Mouse (Mus musculus) heart, postnatal 14 days (tissue): ENCODE measurements at regions not wholly inside any gene's neighbourhood (a gene's known extent, or its start where the extent isn't known, plus 50 kb on each side); places are given as distances from the start of the nearest gene placed in this dataset.

Experiments used
- DNase-seq, 2 experiments: peaks; one replicate each; pipeline ENCODE4 v3.0.0; 2021 to 2022
- intact Hi-C: fragments of 180-260 bp; cut with DNase I; formaldehyde crosslinking; loops from one replicate; pipeline ENCODE4 v1.15.1; 2025

GRCm38 (mm10) chr16:50075641-50076040 is 275.3 kb downstream of the Cd47 start:
- no peak for DNase-seq
- intact Hi-C loops: no loop called here

- DNase-seq: no peak
- intact Hi-C loops: no loop called here
Observed at GRCm38 (mm10) chr16:50081511-50081910, 281.2 kb downstream of the Cd47 start.

GRCm38 (mm10) chr16:50092318-50092717 is 292.0 kb downstream of the Cd47 start:
- no peak for DNase-seq
- intact Hi-C loops: no loop called here

- no peak for DNase-seq
- intact Hi-C loops: no loop called here
Observed at GRCm38 (mm10) chr16:50092780-50093179, 292.4 kb downstream of the Cd47 start.

GRCm38 (mm10) chr16:50095858-50096551 is 295.7 kb downstream of the Cd47 start:
- intact Hi-C loops: no loop called here
- DNase-seq: no peak

DNA sequence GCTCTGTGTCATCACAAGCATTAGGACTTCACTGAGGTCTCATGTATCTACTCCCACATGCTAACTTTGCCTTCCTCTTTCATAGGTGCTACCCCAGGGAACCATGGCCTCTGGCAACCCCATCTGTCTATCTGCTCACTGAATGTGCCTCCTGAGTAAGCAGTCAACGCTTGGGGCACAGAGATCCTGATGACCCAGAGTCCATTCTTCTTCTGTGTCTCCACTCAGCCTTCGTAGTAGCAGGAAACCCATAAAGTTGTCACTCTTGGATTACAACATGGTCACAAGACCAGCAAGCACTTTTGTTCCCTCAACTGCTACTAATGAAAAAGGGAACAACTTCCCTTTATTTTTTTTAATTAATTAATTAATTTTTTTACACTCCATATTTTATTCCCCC is 296.2 kb downstream of the Cd47 start:
- intact Hi-C loops: no loop called here
- DNase-seq: no peak

- intact Hi-C loops: no loop called here
- DNase-seq: no peak
Observed at GRCm38 (mm10) chr16:50103340-50103739, 303.0 kb downstream of the Cd47 start.

- intact Hi-C loops: no loop called here
- DNase-seq: peak; percentile 5
Observed at GRCm38 (mm10) chr16:50118150-50118549, 314.0 kb downstream of the Bbx start.

DNA sequence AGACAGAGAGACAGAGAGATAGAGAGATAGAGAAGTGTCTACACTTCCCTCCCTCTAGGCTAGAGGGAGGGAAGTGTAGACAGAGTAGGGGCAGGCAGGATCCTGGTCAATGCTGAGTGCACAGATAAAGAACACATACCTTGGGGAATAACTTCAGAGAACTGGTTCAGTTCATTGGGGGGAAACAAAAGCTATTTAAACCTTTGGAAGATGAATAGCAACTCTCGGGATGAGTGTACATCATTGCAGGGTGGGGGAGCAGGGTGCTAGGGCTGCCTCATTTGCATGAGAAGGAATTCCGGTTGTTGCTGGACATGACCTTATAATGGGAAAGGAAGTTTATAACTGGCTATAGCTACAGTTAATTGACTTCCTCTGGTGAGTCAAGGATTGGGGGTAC is 309.7 kb downstream of the Bbx start:
- intact Hi-C loops: no loop called here

DNA sequence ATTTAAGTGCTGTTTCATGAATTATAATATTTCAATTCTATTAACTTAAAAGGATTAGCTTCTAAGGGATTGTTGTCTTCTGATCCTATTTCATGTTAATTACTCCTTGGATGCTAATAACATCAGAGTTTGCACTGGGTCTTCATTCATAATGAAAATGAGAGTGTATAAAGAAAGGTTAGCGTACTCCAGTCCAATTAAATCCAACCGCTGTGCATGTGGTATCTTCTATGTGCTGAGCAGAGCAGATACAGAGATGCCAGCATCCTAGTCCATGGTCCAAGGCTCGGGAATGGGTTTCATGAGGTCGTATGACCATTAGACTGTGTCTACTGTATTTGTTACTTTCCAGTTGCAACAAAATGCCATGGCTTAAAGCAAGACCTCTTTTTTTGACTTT is 307.5 kb downstream of the Bbx start:
- no peak for DNase-seq
- intact Hi-C loops: no loop called here

More for the DNA sequence above, 309.7 kb downstream of the Bbx start:
- DNase-seq: no peak

DNA sequence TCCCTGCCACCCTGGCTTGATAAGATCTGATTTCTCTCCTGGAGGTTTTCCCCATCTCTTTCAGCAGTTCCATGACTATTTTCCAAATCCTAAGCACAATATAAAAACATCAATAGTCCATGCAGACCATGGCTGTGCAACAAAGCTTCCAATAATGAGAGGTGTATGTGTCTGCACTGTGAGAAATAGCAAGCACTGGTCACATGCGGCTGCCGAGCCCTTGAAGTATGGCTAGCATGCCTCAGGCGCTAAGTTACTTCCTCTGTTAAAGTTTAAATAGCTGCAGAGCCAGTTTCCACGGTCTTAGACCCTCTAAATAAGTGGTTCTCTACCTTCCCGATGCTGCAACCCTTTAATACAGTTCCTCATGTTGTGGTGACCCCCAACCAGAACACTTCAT is 306.6 kb downstream of the Bbx start:
- intact Hi-C loops: no loop called here
- DNase-seq: no peak

DNA sequence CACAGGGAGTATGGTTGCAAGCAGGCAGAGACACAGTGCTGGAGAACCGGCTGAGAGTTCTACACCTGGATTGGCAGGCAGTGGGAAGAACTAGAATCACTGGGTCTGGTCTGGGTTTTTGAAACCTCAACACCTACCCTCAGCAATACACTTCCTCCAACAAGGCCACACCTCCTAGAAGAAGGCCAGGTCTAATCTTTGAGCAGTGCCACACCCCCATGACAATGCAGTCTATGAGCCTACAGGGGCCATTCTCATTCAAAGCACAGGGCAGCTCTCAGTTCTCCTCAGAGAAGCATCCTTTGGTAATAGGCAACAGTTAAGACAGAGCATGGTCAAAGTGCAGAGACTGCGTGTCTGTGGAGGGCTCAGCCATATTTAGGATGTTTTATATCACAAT is 300.8 kb downstream of the Bbx start:
- intact Hi-C loops: no loop called here
- no peak for DNase-seq
